Mouse (Mus musculus) cortical plate, adult 2 months (tissue): ENCODE measurements around the gene Zdhhc5. TPM values are rescaled to one million over a fixed set of nuclear protein-coding genes. Genes with fewer than 3 reads are reported as not detected.

ENCODE experiments used
- H3K27ac ChIP-seq: fragments of 200-500 bp; 2 replicates; pipeline ENCODE4 v1.5.1; 2012; ENCODE audit warnings: low read length, control low read depth, inconsistent platforms; ENCODE audit not compliant: insufficient read depth
- H3K4me1 ChIP-seq: fragments of 200-500 bp; 2 replicates; pipeline ENCODE4 v1.6.1; 2011; ENCODE audit warnings: low read length; ENCODE audit not compliant: control insufficient read depth, insufficient read depth
- H3K4me3 ChIP-seq: fragments of 200-500 bp; 2 replicates; pipeline ENCODE4 v1.5.1; 2011; ENCODE audit warnings: mild to moderate bottlenecking, low read length, control low read depth; ENCODE audit not compliant: insufficient read depth
- CTCF ChIP-seq: fragments of 200-500 bp; IDR thresholded peaks from 2 replicates; pipeline ENCODE4 v1.5.1; 2011; ENCODE audit warnings: mild to moderate bottlenecking, control low read depth, low read length; ENCODE audit not compliant: insufficient read depth; ENCODE audit errors: extremely low read depth
- POLR2A ChIP-seq: fragments of 200-500 bp; IDR thresholded peaks from 2 replicates; pipeline ENCODE4 v1.6.1; 2011; ENCODE audit warnings: mild to moderate bottlenecking, low read length, control low read depth; ENCODE audit not compliant: insufficient read depth; ENCODE audit errors: extremely low read depth
- polyA plus RNA-seq: library from polyadenylated mRNA; depleted of rRNA; stranded (reverse); fragments of >200 nt; gene quantifications from 2 replicates; pipeline ENCODE4 v1.2.3, GENCODE M21; 2012; rRNA removed

Zdhhc5 gene
- polyA plus RNA-seq = 27.5 and 29.7 TPM in 2 replicates

DNA sequence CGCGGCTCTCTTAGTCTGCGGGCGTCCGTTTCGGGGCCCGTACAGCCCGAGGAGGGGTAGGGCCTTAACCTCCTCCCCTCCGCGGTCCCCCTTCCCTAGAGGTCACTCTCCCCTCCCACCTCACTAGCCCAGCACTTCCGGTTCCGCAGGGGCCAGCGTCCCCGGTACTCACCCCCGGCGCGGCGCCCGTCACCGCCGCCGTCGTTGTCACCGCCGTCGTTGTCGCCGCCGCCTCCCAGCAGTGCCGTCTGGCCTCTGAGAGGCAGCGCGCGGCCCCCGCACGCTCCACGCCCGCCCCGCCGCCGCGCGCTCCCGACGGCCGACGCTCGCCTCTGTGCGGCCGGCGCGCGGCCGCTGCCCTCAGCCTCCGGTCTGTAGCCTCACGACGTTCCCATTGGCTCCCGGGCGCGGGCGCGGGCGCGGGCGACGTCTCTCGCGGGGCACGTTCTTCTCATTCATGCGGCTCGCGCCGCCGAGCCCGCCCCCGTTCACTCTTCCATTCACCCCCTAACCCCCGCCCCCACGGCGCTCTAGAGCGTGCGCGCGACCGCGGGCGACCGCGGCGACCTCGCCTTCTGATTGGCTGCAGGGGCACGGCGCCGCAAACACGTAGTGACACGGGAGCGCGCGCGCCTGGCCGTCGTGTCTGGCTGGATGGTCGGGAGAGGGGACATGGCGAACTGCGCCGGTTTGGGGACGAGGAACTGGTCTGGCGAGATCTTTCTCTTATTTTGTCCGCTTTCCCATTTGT is at the start of gene Zdhhc5:
Gene Zdhhc5 (minus strand): TSS at position 370 of the 751 bp plus-strand sequence.
- H3K4me1 ChIP-seq = peaks cover 2% of the 10 kb centered on the region; the same call in 1 of the 2 replicates
- TF ChIP-seq CTCF = no peak
- peak; percentile 85 for TF ChIP-seq POLR2A
- peak within 1 kb of the TSS; percentile 62 for H3K4me3 ChIP-seq
- H3K27ac ChIP-seq = peak within 1 kb of the TSS; percentile 96

DNA sequence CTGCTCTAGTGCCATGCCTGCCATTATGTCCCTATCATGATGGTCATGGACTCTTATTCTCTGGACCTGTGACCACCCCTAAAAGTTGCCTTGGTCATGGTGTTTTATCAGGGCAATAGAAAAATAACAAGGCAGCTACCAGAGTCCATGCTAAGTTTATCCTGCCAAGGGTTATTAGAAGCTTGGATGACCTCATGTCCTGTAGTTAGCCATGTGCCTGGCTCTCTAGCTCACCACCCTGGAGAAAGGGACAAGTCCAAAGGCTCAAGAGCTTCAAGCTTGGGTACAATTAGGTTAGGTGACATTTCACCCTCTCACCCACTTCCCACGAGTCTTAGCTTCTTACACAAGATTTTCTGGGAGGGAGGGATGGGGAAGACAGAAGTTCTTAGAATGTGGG is 47.8 kb upstream of the Zdhhc5 start:
- H3K27ac ChIP-seq = no peak overlapping the region
- H3K4me3 ChIP-seq = no peak overlapping the region
- no peaks in the 10 kb centered on the region for H3K4me1 ChIP-seq
- TF ChIP-seq POLR2A (no peak), CTCF (no peak)

DNA sequence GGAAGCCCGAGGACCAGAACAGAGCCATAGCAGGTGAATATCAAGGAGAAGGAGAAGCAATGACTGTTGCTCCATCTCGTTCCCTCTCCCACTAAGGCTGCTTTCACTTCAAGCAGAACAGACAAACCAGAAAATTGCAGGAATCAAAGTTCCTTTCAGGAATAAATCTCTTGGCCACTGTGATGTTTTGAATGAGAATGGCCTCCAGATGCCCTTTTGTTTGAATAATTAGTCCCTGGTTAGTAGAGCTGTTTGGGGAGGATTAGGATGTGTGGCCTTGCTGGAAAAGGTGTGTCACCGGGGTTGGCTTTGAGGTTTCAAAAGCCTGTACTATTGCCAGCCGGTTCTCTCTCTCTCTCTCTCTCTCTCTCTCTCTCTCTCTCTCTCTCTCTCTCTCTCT is 47.3 kb upstream of the Zdhhc5 start:
- Histone ChIP-seq H3K4me3 (no peak overlapping the region), H3K27ac (no peak overlapping the region), H3K4me1 (no peaks in the 10 kb centered on the region)
- TF ChIP-seq POLR2A (no peak), CTCF (no peak)

DNA sequence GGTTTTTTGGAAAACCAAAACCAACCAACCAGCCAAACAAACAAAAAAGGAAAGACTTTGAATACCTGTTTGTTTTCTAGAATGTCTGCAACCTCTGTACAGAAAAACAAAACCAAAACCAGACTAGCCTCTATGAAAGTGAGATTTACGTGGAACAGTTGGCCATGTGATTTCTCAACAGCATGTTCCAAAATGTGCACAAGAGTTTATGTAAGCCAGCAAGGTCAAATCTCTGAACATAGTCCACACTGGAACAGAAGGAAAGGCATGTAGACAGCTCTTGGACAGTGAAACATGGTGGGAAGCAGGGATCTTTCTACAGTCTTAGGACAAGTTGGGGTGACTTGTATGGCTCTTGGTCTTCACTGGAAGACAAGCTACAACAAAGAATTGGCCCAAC is 46.9 kb upstream of the Zdhhc5 start:
- Histone ChIP-seq H3K4me1 (no peaks in the 10 kb centered on the region), H3K4me3 (no peak overlapping the region), H3K27ac (no peak overlapping the region)
- TF ChIP-seq POLR2A (no peak), CTCF (no peak)

DNA sequence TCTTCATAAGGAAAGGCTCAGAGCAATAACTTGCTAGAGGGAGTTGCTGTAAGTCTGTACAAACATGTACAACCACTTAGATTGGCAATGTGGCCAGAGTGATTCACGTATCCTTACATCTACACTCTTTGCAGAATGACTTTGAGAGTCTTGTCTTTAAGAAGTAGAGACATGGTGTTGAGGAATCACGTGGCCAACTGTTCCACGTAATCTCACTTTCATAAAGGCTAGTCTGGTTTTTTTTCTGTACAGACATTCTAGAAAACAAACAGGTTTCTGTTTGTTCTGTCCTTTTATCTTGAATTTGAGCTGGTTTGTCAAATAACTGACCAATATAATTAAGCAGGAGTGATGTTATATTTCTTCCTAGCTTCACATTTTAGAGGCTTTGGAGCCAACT is 46.3 kb upstream of the Zdhhc5 start:
- Histone ChIP-seq H3K4me1 (no peaks in the 10 kb centered on the region), H3K4me3 (no peak overlapping the region), H3K27ac (no peak overlapping the region)
- TF ChIP-seq POLR2A (no peak), CTCF (no peak)

DNA sequence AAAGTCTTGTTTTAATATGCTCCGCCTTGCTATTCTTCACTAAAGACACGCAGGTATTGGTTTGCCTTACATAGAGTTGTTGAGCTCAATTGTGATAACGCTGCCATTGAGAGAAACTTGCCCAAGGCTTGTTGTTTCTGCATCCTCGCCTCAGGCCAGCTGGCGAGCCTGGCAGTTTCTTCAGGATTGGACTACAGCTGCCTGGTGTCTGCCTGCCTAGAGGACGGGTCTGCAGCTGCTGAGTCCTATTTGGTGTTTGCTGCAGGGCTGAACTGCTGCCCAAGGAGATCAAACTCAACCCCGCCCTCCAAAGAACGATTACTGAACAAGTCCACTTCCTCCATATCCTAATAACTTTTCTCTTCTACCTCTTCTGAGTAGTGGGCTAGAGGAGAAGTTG is 45.8 kb upstream of the Zdhhc5 start:
- Histone ChIP-seq H3K4me3 (no peak overlapping the region), H3K4me1 (no peaks in the 10 kb centered on the region), H3K27ac (no peak overlapping the region)
- no peak for TF ChIP-seq CTCF
- no peak for TF ChIP-seq POLR2A

DNA sequence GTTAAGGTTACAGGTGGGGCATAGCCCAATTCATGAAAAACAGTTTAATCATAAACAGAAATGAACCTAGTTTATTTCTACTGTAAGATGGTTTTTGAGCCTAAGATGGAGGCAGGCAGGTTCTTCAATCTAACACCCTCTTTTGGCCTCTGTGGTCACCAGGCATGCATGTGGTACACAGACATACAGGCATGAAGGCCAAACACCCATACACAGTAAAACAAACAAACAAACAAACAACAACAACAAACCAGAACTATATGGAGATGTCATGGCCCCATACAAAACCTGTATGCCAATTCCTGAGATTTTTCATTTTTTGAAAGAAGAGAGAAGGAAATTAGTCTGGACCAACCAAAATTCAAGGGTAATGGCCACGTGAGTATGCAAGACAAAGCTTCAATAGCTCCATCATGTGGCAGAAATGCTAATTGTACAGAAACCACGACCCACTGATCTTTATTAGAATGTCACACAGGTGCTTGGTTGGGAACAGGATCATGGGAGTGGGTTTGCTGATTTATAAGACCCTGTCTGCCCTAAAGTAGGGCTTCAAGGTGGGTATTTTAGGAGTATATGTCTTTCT is 43.7 kb upstream of the Zdhhc5 start:
- Histone ChIP-seq H3K4me1 (no peaks in the 10 kb centered on the region), H3K27ac (no peak overlapping the region), H3K4me3 (no peak overlapping the region)
- TF ChIP-seq POLR2A = no peak
- TF ChIP-seq CTCF = peak; percentile 47; the same call in 1 of the 2 replicates

DNA sequence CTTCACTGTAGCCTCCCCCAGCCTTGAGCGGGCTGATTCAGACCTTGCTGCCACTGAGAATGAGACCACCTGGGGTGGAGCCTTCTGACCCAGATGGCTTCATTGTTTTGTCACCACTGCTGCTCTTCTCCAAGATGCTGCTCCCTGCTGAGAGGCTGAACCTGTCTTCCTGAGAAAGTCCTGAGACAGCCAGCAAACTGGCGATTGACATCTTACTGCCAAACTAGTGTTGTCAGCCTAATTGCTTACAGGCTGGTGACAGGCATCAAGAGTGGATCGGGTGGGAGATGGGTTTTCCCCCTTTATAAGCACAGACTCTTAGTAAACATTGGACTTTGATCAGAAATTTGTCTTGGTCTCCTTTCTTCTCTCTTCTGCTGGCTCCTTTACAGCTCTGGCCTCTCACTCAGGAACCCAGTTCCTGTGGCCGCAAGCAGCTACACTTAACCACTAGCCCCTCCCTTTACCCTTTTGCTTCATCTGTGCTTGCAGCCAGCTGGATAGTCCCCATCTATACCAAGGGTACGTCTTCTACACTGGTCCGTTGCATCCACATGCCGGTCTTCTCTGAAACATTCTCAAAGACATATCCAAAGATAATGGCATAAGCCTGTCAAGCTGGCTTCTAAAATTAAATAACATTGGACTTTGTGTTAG is 42.2 kb upstream of the Zdhhc5 start:
- H3K27ac ChIP-seq = no peak overlapping the region
- no peaks in the 10 kb centered on the region for H3K4me1 ChIP-seq
- H3K4me3 ChIP-seq = no peak overlapping the region
- TF ChIP-seq CTCF (no peak), POLR2A (no peak)

DNA sequence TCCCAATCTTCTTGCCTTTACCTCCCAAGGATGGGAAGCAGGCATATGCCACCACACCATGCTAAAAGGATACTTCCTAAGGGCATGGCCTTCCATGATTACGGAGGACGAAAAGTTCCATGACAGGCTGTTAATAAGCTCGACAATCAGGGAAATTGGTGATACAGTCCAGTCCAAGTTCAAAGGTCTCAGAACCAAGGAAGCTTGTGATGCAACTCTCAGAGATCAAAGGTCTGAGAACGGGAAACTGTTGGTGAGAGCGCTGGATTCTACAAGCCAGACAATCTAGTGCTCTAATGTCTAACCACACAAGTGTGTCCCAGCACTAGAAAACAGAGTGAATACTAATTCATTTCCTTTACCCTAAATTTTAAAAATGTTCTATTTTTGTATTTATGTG is 41.3 kb upstream of the Zdhhc5 start:
- Histone ChIP-seq H3K4me1 (no peaks in the 10 kb centered on the region), H3K4me3 (no peak overlapping the region), H3K27ac (no peak overlapping the region)
- TF ChIP-seq CTCF = no peak
- TF ChIP-seq POLR2A = no peak
